Mouse (Mus musculus) CH12.LX (cell line): ENCODE results near the gene Idh2. TPM values are rescaled to one million over a fixed set of nuclear protein-coding genes. Genes with fewer than 3 reads are reported as not detected.

Source experiments
- DNase-seq: peaks from one replicate; pipeline ENCODE4 v3.0.0-alpha.2; 2013; ENCODE audit errors: extremely low read depth
- H3K27ac ChIP-seq: 2 replicates; pipeline ENCODE4 v1.5.1; 2012; ENCODE audit warnings: low read depth, mild to moderate bottlenecking, control low read depth, moderate library complexity; ENCODE audit not compliant: insufficient read depth
- H3K27me3 ChIP-seq: replicated peaks from 2 replicates; pipeline ENCODE3; 2012; ENCODE audit warnings: inconsistent platforms
- H3K36me3 ChIP-seq, 2 experiments: replicated peaks in 1 of 2; 2 replicates each; pipeline versions ENCODE3 to v1.6.1; 2012; ENCODE audit warnings: inconsistent platforms in 1 of 2, low read length in 1 of 2, mild to moderate bottlenecking in 1 of 2, mixed read lengths in 1 of 2, moderate library complexity in 1 of 2; ENCODE audit not compliant: control insufficient read depth in 1 of 2, insufficient read depth in 1 of 2
- H3K4me1 ChIP-seq, 2 experiments: 2 replicates each; pipeline ENCODE4 v1.6.1; 2012; ENCODE audit warnings: inconsistent platforms in 1 of 2, moderate library complexity in 1 of 2; ENCODE audit not compliant: insufficient read depth in 2 of 2, control insufficient read depth in 1 of 2
- H3K4me2 ChIP-seq: 2 replicates; pipeline ENCODE4 v1.6.1; 2012; ENCODE audit warnings: low read depth, mild to moderate bottlenecking, control low read depth; ENCODE audit not compliant: poor library complexity, insufficient read depth, severe bottlenecking
- H3K4me3 ChIP-seq, 3 experiments: fragments of 150-350 bp in 1 of 3; sonication (generic) in 1 of 3; replicated peaks in 1 of 3; 2 replicates each; pipeline versions ENCODE3 to v1.5.1; 2011 to 2012; ENCODE audit warnings: low read depth in 2 of 3, low read length in 2 of 3, mild to moderate bottlenecking in 2 of 3, moderate library complexity in 2 of 3, control low read depth in 1 of 3, improper control_type of control experiment in 1 of 3, inconsistent platforms in 1 of 3, mixed read lengths in 1 of 3; ENCODE audit not compliant: poor library complexity in 1 of 3
- H3K79me2 ChIP-seq: replicated peaks from 2 replicates; pipeline ENCODE4 v1.6.1; 2012; ENCODE audit warnings: mild to moderate bottlenecking, moderate library complexity; ENCODE audit not compliant: control insufficient read depth, poor library complexity, insufficient read depth, severe bottlenecking; ENCODE audit errors: extremely low read depth
- H3K9ac ChIP-seq: 2 replicates; pipeline ENCODE4 v1.6.1; 2012; ENCODE audit warnings: low read depth, mild to moderate bottlenecking, control low read depth, moderate library complexity; ENCODE audit not compliant: insufficient read depth
- H3K9me3 ChIP-seq: replicated peaks from 2 replicates; pipeline ENCODE3; 2012; ENCODE audit warnings: low read length, inconsistent platforms, mixed read lengths
- BHLHE40 ChIP-seq: IDR thresholded peaks from 2 replicates; pipeline ENCODE4 v1.6.1; 2011; ENCODE audit warnings: mild to moderate bottlenecking, low read depth, low read length, improper control_type of control experiment
- CHD2 ChIP-seq: IDR thresholded peaks from 2 replicates; pipeline ENCODE4 v1.6.1; 2011; ENCODE audit warnings: low read length, improper control_type of control experiment
- CTCF ChIP-seq, 2 experiments: IDR thresholded peaks in 1 of 2; conservative IDR thresholded peaks in 1 of 2; 2 replicates each; pipeline ENCODE4 v1.5.1; 2011 to 2012; ENCODE audit warnings: low read depth in 2 of 2, low read length in 2 of 2, improper control_type of control experiment in 1 of 2, inconsistent platforms in 1 of 2, mild to moderate bottlenecking in 1 of 2, moderate library complexity in 1 of 2
- E2F4 ChIP-seq: IDR thresholded peaks from 2 replicates; pipeline ENCODE4 v1.6.1; 2011; ENCODE audit warnings: low read depth, low read length, improper control_type of control experiment; ENCODE audit not compliant: insufficient replicate concordance
- ELF1 ChIP-seq: IDR thresholded peaks from 2 replicates; pipeline ENCODE4 v1.6.1; 2014; ENCODE audit warnings: low read depth, mild to moderate bottlenecking, inconsistent platforms, low read length, improper control_type of control experiment
- EP300 ChIP-seq: IDR thresholded peaks from 2 replicates; pipeline ENCODE4 v1.6.1; 2011; ENCODE audit warnings: low read length, improper control_type of control experiment
- ETS1 ChIP-seq: conservative IDR thresholded peaks from 2 replicates; pipeline ENCODE4 v1.6.1; 2012; ENCODE audit warnings: low read depth, mild to moderate bottlenecking, inconsistent platforms, low read length, improper control_type of control experiment, moderate library complexity
- IRF4 ChIP-seq: IDR thresholded peaks from 2 replicates; pipeline ENCODE4 v1.6.1; 2014; ENCODE audit warnings: low read depth, mild to moderate bottlenecking, inconsistent platforms, low read length, improper control_type of control experiment
- JUN ChIP-seq: IDR thresholded peaks from 2 replicates; pipeline ENCODE4 v1.6.1; 2011; ENCODE audit warnings: low read depth, mild to moderate bottlenecking, low read length, improper control_type of control experiment, moderate library complexity; ENCODE audit not compliant: insufficient read depth
- MAFK ChIP-seq: IDR thresholded peaks from 2 replicates; pipeline ENCODE4 v1.6.1; 2011; ENCODE audit warnings: low read length, improper control_type of control experiment; ENCODE audit not compliant: insufficient replicate concordance
- MAX ChIP-seq: IDR thresholded peaks from 2 replicates; pipeline ENCODE4 v1.6.1; 2011; ENCODE audit warnings: low read length, improper control_type of control experiment
- MEF2A ChIP-seq: IDR thresholded peaks from 2 replicates; pipeline ENCODE4 v1.6.1; 2014; ENCODE audit warnings: low read depth, mild to moderate bottlenecking, inconsistent platforms, low read length, improper control_type of control experiment, borderline replicate concordance
- MXI1 ChIP-seq: IDR thresholded peaks from 2 replicates; pipeline ENCODE4 v1.6.1; 2011; ENCODE audit warnings: mild to moderate bottlenecking, low read depth, low read length, improper control_type of control experiment
- MYC ChIP-seq: IDR thresholded peaks from 2 replicates; pipeline ENCODE4 v1.6.1; 2011; ENCODE audit warnings: low read depth, mild to moderate bottlenecking, improper control_type of control experiment, low read length
- NELFE ChIP-seq: IDR thresholded peaks from 2 replicates; pipeline ENCODE4 v1.6.1; 2011; ENCODE audit warnings: low read depth, low read length, improper control_type of control experiment
- NRF1 ChIP-seq: IDR thresholded peaks from 2 replicates; pipeline ENCODE4 v1.6.1; 2014; ENCODE audit warnings: low read depth, mild to moderate bottlenecking, inconsistent platforms, low read length, improper control_type of control experiment, moderate library complexity
- PAX5 ChIP-seq: IDR thresholded peaks from 2 replicates; pipeline ENCODE4 v1.6.1; 2012; ENCODE audit warnings: low read length, inconsistent platforms, mixed read lengths
- POLR2A ChIP-seq: IDR thresholded peaks from 2 replicates; pipeline ENCODE4 v1.6.1; 2011; ENCODE audit warnings: low read depth, mild to moderate bottlenecking, improper control_type of control experiment, low read length
- RAD21 ChIP-seq: IDR thresholded peaks from 2 replicates; pipeline ENCODE4 v1.6.1; 2011; ENCODE audit warnings: low read depth, mild to moderate bottlenecking, low read length, improper control_type of control experiment, moderate library complexity
- RCOR1 ChIP-seq: conservative IDR thresholded peaks from 2 replicates; pipeline ENCODE4 v1.6.1; 2012; ENCODE audit warnings: low read depth, mild to moderate bottlenecking, inconsistent platforms, low read length, improper control_type of control experiment
- SIN3A ChIP-seq: IDR thresholded peaks from 2 replicates; pipeline ENCODE4 v1.6.1; 2012; ENCODE audit warnings: low read length, improper control_type of control experiment, inconsistent platforms
- TBP ChIP-seq: conservative IDR thresholded peaks from 2 replicates; pipeline ENCODE4 v1.6.1; 2011; ENCODE audit warnings: low read depth, low read length, improper control_type of control experiment
- TCF12 ChIP-seq: IDR thresholded peaks from 2 replicates; pipeline ENCODE4 v1.6.1; 2014; ENCODE audit warnings: low read depth, mild to moderate bottlenecking, inconsistent platforms, low read length, improper control_type of control experiment
- USF2 ChIP-seq: conservative IDR thresholded peaks from 2 replicates; pipeline ENCODE4 v1.6.1; 2011; ENCODE audit warnings: low read depth, low read length, improper control_type of control experiment
- ZC3H11A ChIP-seq: IDR thresholded peaks from 2 replicates; pipeline ENCODE4 v1.6.1; 2012; ENCODE audit warnings: low read depth, mild to moderate bottlenecking, inconsistent platforms, low read length, improper control_type of control experiment
- ZKSCAN1 ChIP-seq: IDR thresholded peaks from 2 replicates; pipeline ENCODE4 v1.6.1; 2012; ENCODE audit warnings: low read depth, inconsistent platforms, low read length, improper control_type of control experiment, borderline replicate concordance
- ZMIZ1 ChIP-seq: IDR thresholded peaks from 2 replicates; pipeline ENCODE4 v1.6.1; 2012; ENCODE audit warnings: low read depth, mild to moderate bottlenecking, inconsistent platforms, low read length, improper control_type of control experiment
- ZNF384 ChIP-seq: IDR thresholded peaks from 2 replicates; pipeline ENCODE4 v1.6.1; 2012; ENCODE audit warnings: low read depth, low read length, improper control_type of control experiment, inconsistent platforms
- dilution Hi-C: fragments of 300-500 bp; cut with MboI; formaldehyde crosslinking; loops from 2 replicates; pipeline ENCODE4 v1.14.3; 2020; ENCODE audit warnings: low sequenced_read_pairs; ENCODE audit not compliant: extremely low pct_unique_long_range_greater_than_20kb, extremely low pct_ligation_motif_present
- in situ Hi-C: fragments of 300-500 bp; cut with MboI; formaldehyde crosslinking; loops from 3 replicates; pipeline ENCODE4 v1.14.3; 2019; ENCODE audit warnings: low sequenced_read_pairs, low pct_ligation_motif_present, low pct_unique_long_range_greater_than_20kb, mixed read lengths
- polyA plus RNA-seq: library from polyadenylated mRNA; unstranded; fragments of >175 nt; gene quantifications from 2 replicates; pipeline ENCODE4 v1.2.1, GENCODE M21; 2012; ENCODE audit warnings: low read depth; ENCODE audit not compliant: insufficient read length
- total RNA-seq, 2 experiments: library from RNA; depleted of rRNA; stranded (reverse); fragments of 300-350 nt in 1 of 2; fragments of >200 nt in 1 of 2; gene quantifications; 2 replicates each; pipeline ENCODE4 v1.2.3; 2012 to 2014

Idh2 gene
- total and polyA plus RNA-seq, 3 experiments, result 13.6 to 96.4 (median 21.5) TPM

- in situ Hi-C loops, result no loop called here
- peaks cover 56 to 95% of the 10 kb centered on the region in 2 experiments for H3K4me1 ChIP-seq
- no peak overlapping the region for H3K4me3 ChIP-seq
- H3K79me2 ChIP-seq, result 0 out of 2 replicates have a peak, but pooled peaks cover 3% of the 10 kb centered on the region
- no peaks in the 10 kb centered on the region for H3K9me3 ChIP-seq
- DNase-seq, result no peak
- peak; percentile 64 for TF ChIP-seq ETS1
- no peak for TF ChIP-seq ELF1
- TF ChIP-seq SIN3A, result no peak
- no peak for TF ChIP-seq ZMIZ1
- TF ChIP-seq IRF4, result 0 out of 2 replicates have a peak, but pooled peaks have one; percentile 19
- no peak for TF ChIP-seq TBP
- peak; percentile 34; the same call in 1 of the 2 replicates for TF ChIP-seq MAX
- peak; percentile 53 for TF ChIP-seq CHD2
- TF ChIP-seq MAFK, result no peak
- no peak for TF ChIP-seq NRF1
- no peak for TF ChIP-seq PAX5
- TF ChIP-seq POLR2A, result no peak
- no peak for TF ChIP-seq ZNF384
- TF ChIP-seq ZKSCAN1, result no peak
- peak; percentile 38; the same call in 1 of the 2 replicates for TF ChIP-seq TCF12
- TF ChIP-seq MEF2A, result peak; percentile 34; the same call in 1 of the 2 replicates
- peak; percentile 48; the same call in 1 of the 2 replicates for TF ChIP-seq EP300
- TF ChIP-seq BHLHE40, result peak; percentile 76
- dilution Hi-C loops, result no loop called here
- H3K36me3 ChIP-seq, result peaks cover 0 to 4% of the 10 kb centered on the region in 2 experiments
- 0 out of 2 replicates have a peak overlapping the region, but pooled peaks have one; percentile 10 for H3K27ac ChIP-seq
- no peak overlapping the region for H3K9ac ChIP-seq
- H3K4me2 ChIP-seq, result peak overlapping the region; percentile 5; the same call in 1 of the 2 replicates
- no peaks in the 10 kb centered on the region for H3K27me3 ChIP-seq
Measured at GRCm38 (mm10) chr7:80073506-80073905, 41.7 kb downstream of the Idh2 start.

- H3K4me1 ChIP-seq, result peaks cover 61 to 96% of the 10 kb centered on the region in 2 experiments
- in situ Hi-C loops (no loop called here), dilution Hi-C loops (no loop called here)
Measured at GRCm38 (mm10) chr7:80072297-80072696, 42.9 kb downstream of the Idh2 start.

More at GRCm38 (mm10) chr7:80072297-80072696, 42.9 kb downstream of the Idh2 start:
- Histone ChIP-seq H3K79me2 (0 out of 2 replicates have a peak, but pooled peaks cover 2% of the 10 kb centered on the region), H3K36me3 (peaks cover 0 to 8% of the 10 kb centered on the region in 2 experiments), H3K27ac (no peak overlapping the region), H3K4me2 (no peak overlapping the region), H3K9ac (no peak overlapping the region), H3K27me3 (no peaks in the 10 kb centered on the region), H3K9me3 (no peaks in the 10 kb centered on the region), H3K4me3 (no peak overlapping the region)
- TF ChIP-seq RCOR1 (no peak), ZC3H11A (no peak), TCF12 (no peak), POLR2A (no peak), JUN (no peak), USF2 (no peak), ZMIZ1 (no peak), SIN3A (no peak), MXI1 (no peak), MAFK (no peak), E2F4 (no peak), TBP (no peak), MYC (no peak), NELFE (no peak), RAD21 (no peak), PAX5 (no peak), BHLHE40 (no peak), IRF4 (no peak), CTCF (conservative IDR thresholded peaks at IDR 0.05 in 1 of 2, IDR thresholded peaks at IDR 0.05 in 1 of 2; ENCODE audit: low read depth in 2 of 2, low read length in 2 of 2) (no peak), EP300 (no peak)
- no peak for DNase-seq
